In the genomic region with DNA sequence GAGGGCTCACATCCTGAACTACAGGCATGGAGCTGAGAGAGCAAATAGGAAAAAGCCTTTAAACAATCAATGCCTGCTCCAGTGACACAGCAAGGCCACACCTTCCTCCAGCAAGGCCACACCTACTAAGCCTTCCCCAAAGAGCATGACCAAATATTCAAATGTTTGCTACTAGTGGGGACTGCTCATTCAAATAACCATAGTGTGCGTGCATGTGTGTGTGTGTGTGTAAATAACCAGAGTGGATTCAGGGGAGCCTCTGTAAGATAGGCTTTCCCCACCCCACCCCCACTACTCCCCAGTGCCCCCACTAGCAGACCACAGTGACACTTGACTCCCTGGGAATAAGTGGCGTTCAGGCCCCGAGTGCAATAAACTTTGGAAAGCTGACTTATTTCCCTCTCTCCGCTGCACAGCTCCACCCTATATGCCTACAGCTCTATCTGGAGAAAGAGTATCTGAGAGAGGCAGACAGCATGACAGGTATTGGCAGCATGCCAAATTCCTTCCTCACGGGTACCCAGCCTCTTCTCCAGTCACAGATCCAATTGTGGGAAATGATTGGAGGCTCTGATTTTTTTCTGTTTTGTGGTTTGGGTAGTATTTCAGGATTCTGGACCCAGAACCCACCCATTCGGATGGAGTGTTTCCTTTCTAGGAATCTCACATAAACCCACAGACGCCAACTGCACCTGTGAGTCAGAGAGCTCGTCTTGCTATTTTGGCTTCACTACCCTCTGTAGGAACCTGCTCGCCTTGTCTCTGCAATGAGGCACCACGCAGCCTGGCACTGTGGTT, we compare ENCODE assay signal across 9 mouse cellular contexts. TPM values are rescaled to one million over a fixed set of nuclear protein-coding genes. Genes with fewer than 3 reads are reported as not detected.
A peak's percentile ranks its signal among the peaks of the same experiment; 100 is the strongest.
DNase-seq lines count a peak whose midpoint lies in the region; ATAC-seq and TF ChIP-seq lines count a peak whose summit lies in the region.
"Had no signal": no experiment of that assay in that cellular context is flagged by ENCODE, and none has a peak within 500 bp of the region (broad histone marks: within the 10 kb centered on the region; RNA-seq: fewer than 3 reads in every experiment).

No protein-coding gene starts in this region.

- no peaks in the 10 kb centered on the region for H3K36me3 ChIP-seq in heart, adult 2 months (ENCODE audit: control insufficient read depth, insufficient read depth, low read length)
- no peaks in the 10 kb centered on the region for H3K36me3 ChIP-seq in CH12.LX (replicated peaks in 1 of 2; ENCODE audit: control insufficient read depth in 1 of 2, insufficient read depth in 1 of 2, low read length in 1 of 2)
- no peaks in the 10 kb centered on the region for H3K36me3 ChIP-seq in embryonic facial prominence, embryonic 15.5 days
- H3K36me3 ChIP-seq: neural tube, embryonic 13.5 days had no signal

- TF ChIP-seq CTCF in heart, adult 2 months (IDR thresholded peaks at IDR 0.05) = no peak
- TF ChIP-seq CTCF in CH12.LX (conservative IDR thresholded peaks at IDR 0.05 in 1 of 2, IDR thresholded peaks at IDR 0.05 in 1 of 2; ENCODE audit: low read depth in 2 of 2, low read length in 2 of 2) = no peak

- TF ChIP-seq RAD21 in CH12.LX (IDR thresholded peaks at IDR 0.05; ENCODE audit: low read depth, low read length) = no peak

- no peak overlapping the region for H3K27ac ChIP-seq in heart, adult 2 months
- no peak overlapping the region for H3K27ac ChIP-seq in CH12.LX (ENCODE audit: insufficient read depth, low read depth)
- H3K27ac ChIP-seq in embryonic facial prominence, embryonic 15.5 days (replicated peaks) = peak overlapping the region; percentile 63
- H3K27ac ChIP-seq: neural tube, embryonic 13.5 days had no signal

- in situ Hi-C loops in CH12.LX (cut with MboI; ENCODE audit: low pct_ligation_motif_present, low pct_unique_long_range_greater_than_20kb, low sequenced_read_pairs) = no loop called here

- H3K4me3 ChIP-seq in heart, adult 2 months = no peak overlapping the region
- no peak overlapping the region for H3K4me3 ChIP-seq in CH12.LX (replicated peaks in 1 of 3; ENCODE audit: low read depth in 2 of 3, low read length in 2 of 3, poor library complexity in 1 of 3)
- no peak overlapping the region for H3K4me3 ChIP-seq in embryonic facial prominence, embryonic 15.5 days (replicated peaks)
- H3K4me3 ChIP-seq: neural tube, embryonic 13.5 days had no signal

- DNase-seq in heart, postnatal 10 days = peak; percentile 43 to 52
- DNase-seq in heart, adult 2 months = no peak
- DNase-seq in CH12.LX (ENCODE audit: extremely low read depth) = peak; percentile 69
- peak; percentile 53 to 56 for DNase-seq in kidney, postnatal 25 days
- no peak for DNase-seq in thymus, postnatal 14 days
- no peak for DNase-seq in thymus, adult 18-20 months

- TF ChIP-seq EP300 in heart, adult 2 months (IDR thresholded peaks at IDR 0.05; ENCODE audit: insufficient read depth, low read depth, low read length) = no peak
- no peak for TF ChIP-seq EP300 in CH12.LX (IDR thresholded peaks at IDR 0.05; ENCODE audit: low read length)

- intact Hi-C loops in heart, postnatal 10 days (cut with DNase I) = no loop called here
- intact Hi-C loops in heart, adult 2 months (cut with DNase I) = no loop called here

- H3K27me3 ChIP-seq in heart, adult 2 months (ENCODE audit: control insufficient read depth, insufficient read depth, low read length) = no peaks in the 10 kb centered on the region
- no peaks in the 10 kb centered on the region for H3K27me3 ChIP-seq in CH12.LX (replicated peaks)
- H3K27me3 ChIP-seq in embryonic facial prominence, embryonic 15.5 days = no peaks in the 10 kb centered on the region
- H3K27me3 ChIP-seq: neural tube, embryonic 13.5 days had no signal

- peak overlapping the region; percentile 34 for H3K4me2 ChIP-seq in CH12.LX (ENCODE audit: insufficient read depth, low read depth, poor library complexity, severe bottlenecking)
- no peak overlapping the region for H3K4me2 ChIP-seq in embryonic facial prominence, embryonic 15.5 days (replicated peaks)
- H3K4me2 ChIP-seq: neural tube, embryonic 13.5 days had no signal

- no peaks in the 10 kb centered on the region for H3K79me2 ChIP-seq in heart, adult 2 months (replicated peaks; ENCODE audit: control insufficient read depth, insufficient read depth, low read length)
- H3K79me2 ChIP-seq in CH12.LX (replicated peaks; ENCODE audit: control insufficient read depth, extremely low read depth, insufficient read depth, poor library complexity, severe bottlenecking) = no peaks in the 10 kb centered on the region

- H3K4me1 ChIP-seq in heart, adult 2 months (ENCODE audit: control insufficient read depth, insufficient read depth, low read length) = no peaks in the 10 kb centered on the region
- H3K4me1 ChIP-seq in CH12.LX (ENCODE audit: control insufficient read depth in 1 of 2, insufficient read depth in 2 of 2) = peaks cover 4 to 18% of the 10 kb centered on the region in 2 experiments
- H3K4me1 ChIP-seq in embryonic facial prominence, embryonic 15.5 days = peaks cover 15% of the 10 kb centered on the region

- TF ChIP-seq POLR2A in heart, adult 2 months (IDR thresholded peaks at IDR 0.05; ENCODE audit: insufficient read depth, low read depth, low read length) = no peak
- no peak for TF ChIP-seq POLR2A in CH12.LX (IDR thresholded peaks at IDR 0.05; ENCODE audit: low read depth, low read length)

- dilution Hi-C loops in CH12.LX (cut with MboI; ENCODE audit: extremely low pct_ligation_motif_present, extremely low pct_unique_long_range_greater_than_20kb, low sequenced_read_pairs) = no loop called here

- no peak overlapping the region for H3K9ac ChIP-seq in heart, adult 2 months (ENCODE audit: low read depth, low read length)
- no peak overlapping the region for H3K9ac ChIP-seq in CH12.LX (ENCODE audit: insufficient read depth, low read depth)
- no peak overlapping the region for H3K9ac ChIP-seq in embryonic facial prominence, embryonic 15.5 days
- H3K9ac ChIP-seq: neural tube, embryonic 13.5 days had no signal

- no peaks in the 10 kb centered on the region for H3K9me3 ChIP-seq in CH12.LX (replicated peaks; ENCODE audit: low read length)
- H3K9me3 ChIP-seq in embryonic facial prominence, embryonic 15.5 days (replicated peaks) = no peaks in the 10 kb centered on the region
- H3K9me3 ChIP-seq: neural tube, embryonic 13.5 days had no signal

- ATAC-seq in embryonic facial prominence, embryonic 15.5 days (ENCODE audit: insufficient number of reproducible peaks, low FRiP score, low TSS enrichment, low read depth) = peak; percentile 75
- ATAC-seq in neutrophil, adult 5-6 weeks (ENCODE audit: extremely low read depth, insufficient number of reproducible peaks, low FRiP score, poor library complexity, severe bottlenecking) = peak; percentile 77

- 35% methylated on average over 10 of the region's 10 CpGs for WGBS in heart, adult 2 months
- WGBS in embryonic facial prominence, embryonic 15.5 days = 15% methylated on average over 10 of the region's 10 CpGs

TF ChIP-seq in CH12.LX, 34 proteins besides CTCF, POLR2A, EP300 and RAD21:
- TF ChIP-seq MAFK (IDR thresholded peaks at IDR 0.05; ENCODE audit: insufficient replicate concordance, low read length) = no peak
- 0 out of 2 replicates have a peak, but pooled peaks have one; percentile 32 for TF ChIP-seq BHLHE40 (IDR thresholded peaks at IDR 0.05; ENCODE audit: low read depth, low read length)
- no peak for TF ChIP-seq MEF2A (IDR thresholded peaks at IDR 0.05; ENCODE audit: borderline replicate concordance, low read depth, low read length)
TF ChIP-seq in CH12.LX: peak in this region for 1.

RNA-seq across cellular contexts. Expression of gene Fxyd5, which starts 25.0 kb away (rescaled TPM):
- total RNA-seq in heart, postnatal 10 days (2021) = 10 to 100 TPM; 30.4 to 33.5 TPM
- total RNA-seq in heart, adult 2 months (2021) = 10 to 100 TPM; 30.5 to 31.1 TPM
- polyA plus RNA-seq in heart, adult 2 months (2012; rRNA removed) = 45.0 and 55.2 TPM in 2 replicates
- total RNA-seq in CH12.LX (2012; rRNA removed) (71.6 and 73.2 TPM in 2 replicates), CH12.LX (2014; rRNA removed) (38.3 and 43.8 TPM in 2 replicates)
- polyA plus RNA-seq in CH12.LX (2012; ENCODE audit: insufficient read length, low read depth) = 96.8 and 124 TPM in 2 replicates
- 43.8 and 46.2 TPM in 2 replicates for polyA plus RNA-seq in embryonic facial prominence, embryonic 15.5 days (2015; fragmentation: Nextera tagmentation; extraction: Ambion mirVana)
- 1,836 and 1,901 TPM in 2 replicates for total RNA-seq in neutrophil, adult 5-6 weeks (2017)

RNA-seq across cellular contexts. Expression of gene Fxyd7, which starts 34.0 kb away (rescaled TPM):
- 1 to 10 TPM; 1.3 to 1.6 TPM for total RNA-seq in heart, postnatal 10 days (2021)
- total RNA-seq in heart, adult 2 months (2021) = 1 to 10 TPM in 1 of 2 experiments, under 1 TPM in 1; 0.63 to 1.5 TPM
- 2.9 and 3.4 TPM in 2 replicates for polyA plus RNA-seq in heart, adult 2 months (2012; rRNA removed)
- total RNA-seq in CH12.LX (2012; rRNA removed) (not detected in 2 replicates), CH12.LX (2014; rRNA removed) (not detected in 2 replicates)
- polyA plus RNA-seq in CH12.LX (2012; ENCODE audit: insufficient read length, low read depth) = not detected in 2 replicates
- polyA plus RNA-seq in embryonic facial prominence, embryonic 15.5 days (2015; fragmentation: Nextera tagmentation; extraction: Ambion mirVana) = 10.6 and 12.3 TPM in 2 replicates
- total RNA-seq in neutrophil, adult 5-6 weeks (2017) = 0.86 and 2.0 TPM in 2 replicates

RNA-seq across cellular contexts. Expression of gene Fxyd1, which starts 39.7 kb away (rescaled TPM):
- 100 to 1,000 TPM; 695 to 726 TPM for total RNA-seq in heart, postnatal 10 days (2021)
- 100 to 1,000 TPM; 839 to 985 TPM for total RNA-seq in heart, adult 2 months (2021)
- 1,788 and 1,851 TPM in 2 replicates for polyA plus RNA-seq in heart, adult 2 months (2012; rRNA removed)
- total RNA-seq in CH12.LX (2012; rRNA removed) = not detected in 2 replicates
- not detected in 2 replicates for total RNA-seq in CH12.LX (2014; rRNA removed)
- polyA plus RNA-seq in CH12.LX (2012; ENCODE audit: insufficient read length, low read depth) = not detected in 2 replicates
- polyA plus RNA-seq in embryonic facial prominence, embryonic 15.5 days (2015; fragmentation: Nextera tagmentation; extraction: Ambion mirVana) = 115 and 119 TPM in 2 replicates
- total RNA-seq in neutrophil, adult 5-6 weeks (2017) = not detected in 2 replicates

RNA-seq across cellular contexts. Expression of gene Lgi4, which starts 41.8 kb away (rescaled TPM):
- 1 to 10 TPM; 3.0 to 4.3 TPM for total RNA-seq in heart, postnatal 10 days (2021)
- 1 to 10 TPM; 3.8 to 3.9 TPM for total RNA-seq in heart, adult 2 months (2021)
- polyA plus RNA-seq in heart, adult 2 months (2012; rRNA removed) = 5.4 and 6.5 TPM in 2 replicates
- total RNA-seq in CH12.LX (2012; rRNA removed) (not detected in 2 replicates), CH12.LX (2014; rRNA removed) (not detected in 2 replicates)
- polyA plus RNA-seq in CH12.LX (2012; ENCODE audit: insufficient read length, low read depth) = not detected in 2 replicates
- polyA plus RNA-seq in embryonic facial prominence, embryonic 15.5 days (2015; fragmentation: Nextera tagmentation; extraction: Ambion mirVana) = 1.7 and 2.1 TPM in 2 replicates
- total RNA-seq in neutrophil, adult 5-6 weeks (2017) = 0.12 and 1.1 TPM in 2 replicates

RNA-seq across cellular contexts. Expression of gene Fam187b, which starts 43.7 kb away (rescaled TPM):
- under 1 TPM; 0.25 to 0.36 TPM for total RNA-seq in heart, postnatal 10 days (2021)
- total RNA-seq in heart, adult 2 months (2021) = not detected
- 0.29 and 0.53 TPM in 2 replicates for polyA plus RNA-seq in heart, adult 2 months (2012; rRNA removed)
- total RNA-seq in CH12.LX (2012; rRNA removed) (not detected in 2 replicates), CH12.LX (2014; rRNA removed) (not detected in 2 replicates)
- not detected in 2 replicates for polyA plus RNA-seq in CH12.LX (2012; ENCODE audit: insufficient read length, low read depth)
- polyA plus RNA-seq in embryonic facial prominence, embryonic 15.5 days (2015; fragmentation: Nextera tagmentation; extraction: Ambion mirVana) = 3.3 and 4.8 TPM in 2 replicates
- total RNA-seq in neutrophil, adult 5-6 weeks (2017) = 0.86 and 1.4 TPM in 2 replicates

Comparison
In these comparisons a context has a peak if more than half of its experiments do, and no peak if none do; other contexts are left out.
1. DNase-seq: peak in heart, postnatal 10 days (2 of 2), CH12.LX (single experiment) and kidney, postnatal 25 days (2 of 2); none in heart, adult 2 months (0 of 2), thymus, postnatal 14 days (single experiment) and thymus, adult 18-20 months (0 of 2).
2. RNA of gene Fxyd5, which starts 25.0 kb away (total RNA-seq): 1,836 to 1,901 TPM in neutrophil, adult 5-6 weeks; 38.3 to 73.2 TPM in CH12.LX, 30.4 to 33.5 TPM in heart, postnatal 10 days and 30.5 to 31.1 TPM in heart, adult 2 months; every median in the first group is over 10 times any median in the second.
3. RNA of gene Fxyd1, which starts 39.7 kb away (total RNA-seq): 839 to 985 TPM in heart, adult 2 months and 695 to 726 TPM in heart, postnatal 10 days; not detected in CH12.LX and not detected in neutrophil, adult 5-6 weeks; every median in the first group is over 100 times any median in the second.